Mouse (Mus musculus): ENCODE results near the gene Tifab. TPM values are rescaled to one million over a fixed set of nuclear protein-coding genes. Genes with fewer than 3 reads are reported as not detected.

The Tifab gene
- polyA plus RNA-seq (2017; shearing (Covaris generic)) = 0.23 TPM

GRCm38 (mm10) chr13:56178416-56179035 is at the start of gene Tifab:
TSS of gene Tifab (minus strand) at chr13:56178885.

GRCm38 (mm10) chr13:56136200-56136599 is 42.5 kb downstream of the Tifab start, which contains the start of gene H2afy:
TSS of gene H2afy (minus strand) at chr13:56136361.

Other genes with a start within 250 kb of the Tifab start
- gene H2afy, start 42.5 kb downstream of the Tifab start, polyA plus RNA-seq (2017; shearing (Covaris generic)) = 411 TPM
- gene Neurog1, start 73.3 kb upstream of the Tifab start, polyA plus RNA-seq (2017; shearing (Covaris generic)) = not detected
- not detected for gene Cxcl14, start 117.7 kb upstream of the Tifab start, polyA plus RNA-seq (2017; shearing (Covaris generic))
- not detected for gene Gm3045, start 247.7 kb upstream of the Tifab start, polyA plus RNA-seq (2017; shearing (Covaris generic))

Data from CD4-positive, CD25-positive, alpha-beta regulatory T cell (primary cell).